Mouse (Mus musculus) neutrophil, adult 5-6 weeks (primary cell): ENCODE measurements around the gene Obp2b. TPM values are rescaled to one million over a fixed set of nuclear protein-coding genes. Genes with fewer than 3 reads are reported as not detected.

Source experiments
- ATAC-seq: fragments of 151-379, 151-347 bp; 2 replicates; pipeline ENCODE4 v1.8.0; 2017; ENCODE audit warnings: mild to moderate bottlenecking, moderate TSS enrichment; ENCODE audit not compliant: insufficient number of reproducible peaks, poor library complexity, low FRiP score, severe bottlenecking; ENCODE audit errors: extremely low read depth
- total RNA-seq: library from RNA; stranded (forward); fragments of 200-1000 nt; gene quantifications from 2 replicates; pipeline ENCODE4 v1.2.3, GENCODE M21; 2017

Obp2b gene
- total RNA-seq, 1 experiment from 2014 or later: not detected

GRCm38 (mm10) chr2:25774640-25775039 is 37.8 kb downstream of the Obp2b start:
- no peak for ATAC-seq

- no peak for ATAC-seq
Measured at GRCm38 (mm10) chr2:25775991-25776390, 39.2 kb downstream of the Obp2b start.

DNA sequence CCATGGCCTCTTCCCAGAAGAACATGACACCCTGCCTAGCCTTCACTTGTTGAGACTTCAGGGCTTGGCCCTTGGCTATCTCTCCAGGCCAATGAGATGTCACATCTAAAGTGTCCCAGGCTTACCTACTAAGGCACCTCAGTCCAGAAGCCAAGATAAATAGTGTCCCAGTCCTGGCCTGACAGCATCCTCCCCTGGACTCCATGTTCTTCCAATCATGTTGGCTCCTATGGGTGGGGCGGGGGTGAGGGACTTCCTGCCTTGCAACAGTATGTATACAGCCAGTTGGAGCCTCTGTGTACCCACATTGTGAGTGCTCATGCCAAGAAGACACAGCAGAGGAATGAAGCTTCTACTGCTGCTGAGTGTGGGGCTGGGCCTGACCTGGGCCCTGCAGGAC is 39.9 kb downstream of the Obp2b start, which contains the start of gene Lcn11:
Gene Lcn11, plus strand, starts transcription at position 301 of the 400 bp plus-strand sequence.
- no peak for ATAC-seq

- ATAC-seq: no peak
Measured at GRCm38 (mm10) chr2:25779076-25779475, 42.3 kb downstream of the Obp2b start.

- no peak for ATAC-seq
Measured at GRCm38 (mm10) chr2:25780921-25781320, 44.1 kb downstream of the Obp2b start.

GRCm38 (mm10) chr2:25781957-25782356 is 45.1 kb downstream of the Obp2b start, which contains the start of gene Gm13539:
Gm13539 (plus strand) TSS chr2:25782257.
- ATAC-seq: no peak

GRCm38 (mm10) chr2:25785573-25786322 is 48.9 kb downstream of the Obp2b start:
- ATAC-seq: no peak

DNA sequence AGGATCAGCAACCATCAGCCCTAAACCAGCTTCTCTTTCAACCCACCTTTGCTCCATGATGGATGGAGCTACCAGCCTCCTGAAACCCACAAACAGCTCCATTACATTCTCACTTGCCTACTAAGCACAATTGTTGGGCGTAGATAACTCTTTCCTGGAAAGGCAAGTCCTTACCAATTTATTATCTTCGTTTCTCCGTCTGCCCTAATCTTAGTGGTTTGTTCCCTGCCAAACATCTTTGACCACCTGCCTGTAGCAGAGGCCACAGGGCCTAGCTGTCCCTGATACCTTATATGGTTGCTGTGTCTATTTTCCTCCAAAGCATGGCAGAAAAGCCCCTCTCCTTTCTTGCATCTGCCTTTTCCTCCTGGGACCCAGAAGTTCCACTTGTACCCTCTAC is 52.3 kb downstream of the Obp2b start:
- ATAC-seq: no peak

Other genes with a start within 250 kb of the Obp2b start
- not detected in 2 replicates for gene Lcn12, start 243.1 kb upstream of the Obp2b start, total RNA-seq
- 37.1 and 43.1 TPM in 2 replicates for gene Fbxw5, start 236.3 kb upstream of the Obp2b start, total RNA-seq
- gene C8g, start 235.3 kb upstream of the Obp2b start, total RNA-seq: 0.98 TPM in 1 of 2 replicates, not detected in the other
- 28.1 and 30.4 TPM in 2 replicates for gene Traf2, start 190.1 kb upstream of the Obp2b start, total RNA-seq
- gene Edf1, start 179.2 kb upstream of the Obp2b start, total RNA-seq: 66.3 and 85.4 TPM in 2 replicates
- 4.5 and 5.4 TPM in 2 replicates for gene Mamdc4, start 162.2 kb upstream of the Obp2b start, total RNA-seq
- 0.61 and 1.5 TPM in 2 replicates for gene Phpt1, start 161.8 kb upstream of the Obp2b start, total RNA-seq
- 0.25 TPM in 1 of 2 replicates, not detected in the other for gene Ajm1, start 155.3 kb upstream of the Obp2b start, total RNA-seq
- 44.4 and 65.6 TPM in 2 replicates for gene Rabl6, start 128.5 kb upstream of the Obp2b start, total RNA-seq
- gene Ccdc183, start 119.3 kb upstream of the Obp2b start, total RNA-seq: not detected in 2 replicates
- gene Tmem141, start 115.0 kb upstream of the Obp2b start, total RNA-seq: 1.2 and 2.0 TPM in 2 replicates
- not detected in 2 replicates for gene Fcna, start 109.0 kb upstream of the Obp2b start, total RNA-seq
- not detected in 2 replicates for gene Lcn8, start 83.9 kb upstream of the Obp2b start, total RNA-seq
- gene Lcn5, start 79.1 kb upstream of the Obp2b start, total RNA-seq: not detected in 2 replicates
- not detected in 2 replicates for gene Lcn6, start 60.2 kb upstream of the Obp2b start, total RNA-seq
- gene Lcn10, start 54.3 kb upstream of the Obp2b start, total RNA-seq: not detected in 2 replicates
- gene Obp2a, start 37.0 kb upstream of the Obp2b start, total RNA-seq: not detected in 2 replicates
- 10.3 and 14.4 TPM in 2 replicates for gene Bmyc, start 30.3 kb upstream of the Obp2b start, total RNA-seq
- gene Lcn3, start 28.6 kb downstream of the Obp2b start, total RNA-seq: not detected in 2 replicates
- not detected in 2 replicates for gene Lcn11, start 40.0 kb downstream of the Obp2b start, total RNA-seq
- gene Gm13539, start 45.2 kb downstream of the Obp2b start, total RNA-seq: not detected in 2 replicates
- gene Glt6d1, start 78.8 kb downstream of the Obp2b start, total RNA-seq: not detected in 2 replicates
- not detected in 2 replicates for gene Lcn9, start 86.1 kb downstream of the Obp2b start, total RNA-seq
- not detected in 2 replicates for gene Sohlh1, start 110.2 kb downstream of the Obp2b start, total RNA-seq
- gene Kcnt1, start 126.7 kb downstream of the Obp2b start, total RNA-seq: not detected in 2 replicates
- gene Camsap1, start 246.3 kb downstream of the Obp2b start, total RNA-seq: 17.0 and 21.6 TPM in 2 replicates